Mouse (Mus musculus) kidney, postnatal 10 days (tissue): ENCODE data around the gene Gm13287.
"Not testable (repeated sequence)": the region's sequence is repeated elsewhere in the genome, so short reads cannot be mapped to it uniquely, and the experiment has no call there.

ENCODE experiments used
- DNase-seq: peaks from one replicate; pipeline ENCODE4 v3.0.0; 2021; ENCODE audit warnings: mixed read lengths

Gm13287 gene

GRCm38 (mm10) chr4:88802954-88803353, at the start of gene Gm13287:
Gm13287 (plus strand) TSS chr4:88803254.
- not testable (repeated sequence) for DNase-seq

GRCm38 (mm10) chr4:88754818-88755340, 48.2 kb upstream of the Gm13287 start, which contains the start of gene Gm13271:
Gm13271 (plus strand) TSS chr4:88754868.
- DNase-seq: peak; percentile 66

DNA sequence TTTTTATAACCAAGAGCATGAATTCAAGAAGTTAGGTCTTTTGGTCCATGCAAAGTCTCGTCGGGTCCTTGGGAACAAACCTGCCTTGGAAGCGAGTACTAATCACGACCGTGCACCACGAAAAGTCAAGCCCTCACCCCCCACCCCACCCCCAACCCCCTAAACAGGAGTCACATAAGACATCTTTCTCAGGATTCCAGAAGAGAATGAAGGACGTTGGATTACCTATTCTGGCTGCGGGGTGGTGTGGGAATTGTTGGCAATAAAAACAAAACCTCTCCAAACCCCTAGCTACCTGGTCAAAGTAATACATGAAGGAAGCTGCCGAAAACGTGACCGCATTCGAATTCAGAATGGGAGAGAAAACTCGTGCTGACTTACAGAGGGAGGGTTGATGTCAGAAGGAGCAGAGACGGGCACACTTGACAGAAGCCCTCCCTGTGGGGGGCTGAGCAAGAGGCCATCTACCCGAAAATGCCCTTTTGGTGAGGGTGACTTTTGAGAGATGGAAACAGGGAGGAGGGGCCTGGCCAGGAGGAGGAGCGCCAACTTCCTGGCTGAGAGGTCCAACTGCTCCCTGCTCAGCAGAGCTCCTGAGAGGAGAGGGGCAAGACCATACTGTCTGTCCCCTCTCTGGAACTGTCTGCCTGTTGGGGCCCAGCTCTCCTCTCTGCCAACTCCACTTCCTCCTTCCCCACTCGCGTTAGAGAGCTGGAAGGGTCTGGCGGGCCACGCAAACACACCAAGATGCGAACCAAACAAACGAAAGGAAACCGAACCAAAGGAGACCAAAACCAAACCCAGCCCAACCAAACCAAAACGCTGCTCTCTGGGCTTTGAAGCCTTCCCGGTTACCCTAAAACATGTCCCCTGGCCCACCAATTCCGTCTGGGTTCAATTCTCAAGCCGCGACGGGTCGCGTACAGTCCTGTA, 46.2 kb upstream of the Gm13287 start:
- not testable (repeated sequence) for DNase-seq

GRCm38 (mm10) chr4:88757628-88758031, 45.4 kb upstream of the Gm13287 start:
- peak; percentile 90 for DNase-seq

GRCm38 (mm10) chr4:88758751-88759150, 44.3 kb upstream of the Gm13287 start:
- DNase-seq: not testable (repeated sequence)

- DNase-seq: peak; percentile 52
These were observed 43.3 kb upstream of the Gm13287 start, which contains the start of gene Gm13283 for GRCm38 (mm10) chr4:88759610-88760268. Gm13283 (plus strand) TSS chr4:88760119.

DNA sequence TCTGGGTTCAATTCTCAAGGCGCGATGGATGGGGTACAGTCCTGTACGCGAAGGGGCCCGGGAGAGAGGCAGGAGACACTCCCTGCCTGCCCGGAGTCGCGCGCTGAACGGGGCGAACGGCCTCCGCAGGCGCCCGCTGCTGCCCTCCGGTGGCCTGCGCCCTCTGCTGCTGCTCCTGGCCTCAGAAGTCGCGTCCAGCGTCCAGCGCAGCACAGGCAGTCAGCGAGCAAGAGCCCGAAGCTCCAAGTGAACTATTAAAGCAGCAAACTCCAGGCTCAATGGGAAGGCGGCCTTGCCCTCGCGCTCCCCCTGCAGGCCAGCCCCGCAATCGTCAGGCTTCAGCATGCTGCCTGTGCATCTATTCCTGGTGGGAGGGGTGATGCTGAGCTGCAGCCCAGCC, 42.6 kb upstream of the Gm13287 start:
- peak; percentile 87 for DNase-seq

GRCm38 (mm10) chr4:88761776-88762175, 41.3 kb upstream of the Gm13287 start:
- peak; percentile 74 for DNase-seq

DNA sequence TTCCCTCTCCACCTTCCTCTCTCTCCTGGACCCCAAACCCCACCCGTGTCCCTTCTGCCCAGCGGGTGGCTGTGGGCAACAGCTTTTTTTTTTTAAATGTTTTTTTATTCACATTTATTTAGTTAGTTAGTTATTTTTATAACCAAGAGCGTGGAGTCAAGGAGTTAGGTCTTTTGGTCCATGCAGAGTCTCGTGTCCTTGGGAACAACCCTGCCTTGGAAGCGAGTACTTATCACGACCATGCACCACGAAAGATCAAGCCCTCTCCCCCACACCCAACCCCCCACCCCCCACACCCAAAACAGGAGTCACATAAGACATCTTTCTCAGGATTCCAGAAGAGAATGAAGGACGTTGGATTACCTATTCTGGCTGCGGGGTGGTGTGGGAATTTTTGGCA, 40.7 kb upstream of the Gm13287 start:
- peak; percentile 21 for DNase-seq

GRCm38 (mm10) chr4:88763384-88764018, 39.6 kb upstream of the Gm13287 start:
- DNase-seq: peak; percentile 74

DNA sequence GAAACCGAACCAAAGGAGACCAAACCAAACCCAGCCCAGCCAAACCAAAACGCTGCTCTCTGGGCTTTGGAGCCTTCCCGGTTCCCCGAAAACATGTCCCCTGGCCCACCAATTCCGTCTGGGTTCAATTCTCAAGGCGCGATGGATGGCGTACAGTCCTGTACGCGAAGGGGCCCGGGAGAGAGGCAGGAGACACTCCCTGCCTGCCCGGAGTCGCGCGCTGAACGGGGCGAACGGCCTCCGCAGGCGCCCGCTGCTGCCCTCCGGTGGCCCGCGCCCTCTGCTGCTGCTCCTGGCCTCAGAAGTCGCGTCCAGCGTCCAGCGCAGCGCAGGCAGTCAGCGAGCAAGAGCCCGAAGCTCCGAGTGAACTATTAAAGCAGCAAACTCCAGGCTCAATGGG, 29.5 kb upstream of the Gm13287 start, which contains the start of gene Gm13290:
Gm13290 (plus strand) TSS at position 301 of the 400 bp plus-strand sequence.
- DNase-seq: not testable (repeated sequence)

DNA sequence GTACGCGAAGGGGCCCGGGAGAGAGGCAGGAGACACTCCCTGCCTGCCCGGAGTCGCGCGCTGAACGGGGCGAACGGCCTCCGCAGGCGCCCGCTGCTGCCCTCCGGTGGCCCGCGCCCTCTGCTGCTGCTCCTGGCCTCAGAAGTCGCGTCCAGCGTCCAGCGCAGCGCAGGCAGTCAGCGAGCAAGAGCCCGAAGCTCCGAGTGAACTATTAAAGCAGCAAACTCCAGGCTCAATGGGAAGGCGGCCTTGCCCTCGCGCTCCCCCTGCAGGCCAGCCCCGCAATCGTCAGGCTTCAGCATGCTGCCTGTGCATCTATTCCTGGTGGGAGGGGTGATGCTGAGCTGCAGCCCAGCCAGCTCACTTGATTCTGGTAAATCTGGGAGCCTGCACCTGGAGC, 26.4 kb upstream of the Gm13287 start, which contains the start of gene Gm13289:
Gm13289 (plus strand) TSS at position 301 of the 400 bp plus-strand sequence.
- not testable (repeated sequence) for DNase-seq

GRCm38 (mm10) chr4:88779550-88779949, 23.5 kb upstream of the Gm13287 start, which contains the start of gene Gm13272:
Gm13272 (plus strand) TSS chr4:88779850.
- DNase-seq: not testable (repeated sequence)

DNA sequence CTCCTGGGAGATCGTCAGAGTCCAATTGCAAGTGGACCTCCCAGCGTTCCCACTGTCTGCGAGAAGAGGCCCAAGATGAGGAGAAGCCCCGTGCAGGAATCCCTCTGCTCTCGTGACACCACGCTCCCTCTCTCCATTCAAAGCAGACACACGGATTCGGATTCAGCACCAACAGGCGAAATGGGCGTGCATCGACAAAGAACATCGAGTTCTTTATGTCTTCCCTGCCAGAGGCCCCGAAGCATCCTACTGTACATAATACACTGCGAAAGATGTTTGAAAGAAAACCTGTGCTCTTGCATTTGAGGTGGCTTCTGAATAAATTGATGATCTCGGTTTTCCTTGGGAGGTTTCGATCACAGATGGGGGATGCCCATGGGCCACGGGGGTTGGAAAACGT, 22.7 kb upstream of the Gm13287 start:
- DNase-seq: peak; percentile 15

GRCm38 (mm10) chr4:88781831-88782230, 21.2 kb upstream of the Gm13287 start, which contains the start of gene Ifnz:
Ifnz (plus strand) TSS chr4:88782131.
- DNase-seq: not testable (repeated sequence)

DNA sequence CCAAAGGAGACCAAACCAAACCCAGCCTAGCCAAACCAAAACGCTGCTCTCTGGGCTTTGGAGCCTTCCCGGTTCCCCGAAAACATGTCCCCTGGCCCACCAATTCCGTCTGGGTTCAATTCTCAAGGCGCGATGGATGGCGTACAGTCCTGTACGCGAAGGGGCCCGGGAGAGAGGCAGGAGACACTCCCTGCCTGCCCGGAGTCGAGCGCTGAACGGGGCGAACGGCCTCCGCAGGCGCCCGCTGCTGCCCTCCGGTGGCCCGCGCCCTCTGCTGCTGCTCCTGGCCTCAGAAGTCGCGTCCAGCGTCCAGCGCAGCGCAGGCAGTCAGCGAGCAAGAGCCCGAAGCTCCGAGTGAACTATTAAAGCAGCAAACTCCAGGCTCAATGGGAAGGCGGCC, 20.7 kb upstream of the Gm13287 start:
- DNase-seq: peak; percentile 13

DNA sequence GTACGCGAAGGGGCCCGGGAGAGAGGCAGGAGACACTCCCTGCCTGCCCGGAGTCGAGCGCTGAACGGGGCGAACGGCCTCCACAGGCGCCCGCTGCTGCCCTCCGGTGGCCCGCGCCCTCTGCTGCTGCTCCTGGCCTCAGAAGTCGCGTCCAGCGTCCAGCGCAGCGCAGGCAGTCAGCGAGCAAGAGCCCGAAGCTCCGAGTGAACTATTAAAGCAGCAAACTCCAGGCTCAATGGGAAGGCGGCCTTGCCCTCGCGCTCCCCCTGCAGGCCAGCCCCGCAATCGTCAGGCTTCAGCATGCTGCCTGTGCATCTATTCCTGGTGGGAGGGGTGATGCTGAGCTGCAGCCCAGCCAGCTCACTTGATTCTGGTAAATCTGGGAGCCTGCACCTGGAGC, 17.6 kb upstream of the Gm13287 start, which contains the start of gene Gm13276:
Gm13276 (plus strand) TSS at position 301 of the 400 bp plus-strand sequence.
- not testable (repeated sequence) for DNase-seq

GRCm38 (mm10) chr4:88788402-88788801, 14.7 kb upstream of the Gm13287 start, which contains the start of gene Gm13277:
Gm13277 (plus strand) TSS chr4:88788632.
- peak; percentile 84 for DNase-seq

DNA sequence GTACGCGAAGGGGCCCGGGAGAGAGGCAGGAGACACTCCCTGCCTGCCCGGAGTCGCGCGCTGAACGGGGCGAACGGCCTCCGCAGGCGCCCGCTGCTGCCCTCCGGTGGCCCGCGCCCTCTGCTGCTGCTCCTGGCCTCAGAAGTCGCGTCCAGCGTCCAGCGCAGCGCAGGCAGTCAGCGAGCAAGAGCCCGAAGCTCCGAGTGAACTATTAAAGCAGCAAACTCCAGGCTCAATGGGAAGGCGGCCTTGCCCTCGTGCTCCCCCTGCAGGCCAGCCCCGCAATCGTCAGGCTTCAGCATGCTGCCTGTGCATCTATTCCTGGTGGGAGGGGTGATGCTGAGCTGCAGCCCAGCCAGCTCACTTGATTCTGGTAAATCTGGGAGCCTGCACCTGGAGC, 11.8 kb upstream of the Gm13287 start, which contains the start of gene Gm13278:
Gm13278 (plus strand) TSS at position 301 of the 400 bp plus-strand sequence.
- not testable (repeated sequence) for DNase-seq

GRCm38 (mm10) chr4:88793936-88794675, 8.9 kb upstream of the Gm13287 start, which contains the start of gene Gm13275:
Gm13275 (plus strand) TSS chr4:88794487.
- peak; percentile 50 for DNase-seq

GRCm38 (mm10) chr4:88797097-88797496, 6.0 kb upstream of the Gm13287 start, which contains the start of gene Gm13279:
Gm13279 (plus strand) TSS chr4:88797397.
- DNase-seq: not testable (repeated sequence)
